Mouse (Mus musculus) heart, embryonic 15.5 days (tissue): ENCODE measurements around the gene Klk1b5. TPM values are rescaled to one million over a fixed set of nuclear protein-coding genes. Genes with fewer than 3 reads are reported as not detected.
"Not testable (repeated sequence)": the region's sequence is repeated elsewhere in the genome, so short reads cannot be mapped to it uniquely, and the experiment has no call there.

Source experiments
- ATAC-seq: fragments of 200-750 bp; cut with Nextera tagmentation; replicated peaks from 2 replicates; pipeline ENCODE4 v1.8.0; 2017; ENCODE audit warnings: low read depth, moderate TSS enrichment; ENCODE audit not compliant: insufficient number of reproducible peaks, insufficient read depth, low FRiP score
- H3K27ac ChIP-seq: fragments of 300-500 bp; sonication (generic); 2 replicates; pipeline ENCODE4 v1.5.1; 2015; ENCODE audit warnings: mild to moderate bottlenecking, inconsistent platforms
- H3K27me3 ChIP-seq: fragments of 300-500 bp; sonication (generic); 2 replicates; pipeline ENCODE4 v1.6.1; 2015; ENCODE audit warnings: inconsistent platforms
- H3K36me3 ChIP-seq: fragments of 300-500 bp; sonication (generic); 2 replicates; pipeline ENCODE4 v1.6.1; 2015; ENCODE audit warnings: mild to moderate bottlenecking, inconsistent platforms
- H3K4me1 ChIP-seq: fragments of 300-500 bp; sonication (generic); replicated peaks from 2 replicates; pipeline ENCODE4 v1.6.1; 2015; ENCODE audit warnings: inconsistent platforms
- H3K4me2 ChIP-seq: fragments of 300-500 bp; sonication (generic); 2 replicates; pipeline ENCODE4 v1.6.1; 2015; ENCODE audit warnings: inconsistent platforms, mild to moderate bottlenecking, moderate library complexity
- H3K4me3 ChIP-seq: fragments of 300-500 bp; sonication (generic); 2 replicates; pipeline ENCODE4 v1.5.1; 2015; ENCODE audit warnings: mild to moderate bottlenecking, inconsistent platforms
- H3K9ac ChIP-seq: fragments of 300-500 bp; sonication (generic); 2 replicates; pipeline ENCODE4 v1.6.1; 2015; ENCODE audit warnings: mild to moderate bottlenecking, inconsistent platforms
- H3K9me3 ChIP-seq: fragments of 300-500 bp; sonication (generic); replicated peaks from 2 replicates; pipeline ENCODE4 v1.6.1; 2016; ENCODE audit warnings: inconsistent platforms
- WGBS: fragments of 180-500 bp; shearing (Covaris S2); methylation state at CpG from one replicate; pipeline ENCODE4 v1.1.7; 2015; ENCODE audit warnings: mixed read lengths; 5-methylcytosine and 5-hydroxymethylcytosine counted together
- polyA plus RNA-seq: library from polyadenylated mRNA; unstranded; fragments of >200 nt; fragmentation: Nextera tagmentation; extraction: Ambion mirVana; gene quantifications from 2 replicates; pipeline ENCODE4 v1.2.1, GENCODE M21; 2015

Klk1b5 gene
- not detected in 2 replicates for polyA plus RNA-seq

- no peaks in the 10 kb centered on the region for H3K36me3 ChIP-seq
- no peak within 1 kb of the TSS for H3K9ac ChIP-seq
- no peaks in the 10 kb centered on the region for H3K27me3 ChIP-seq
- no peak within 1 kb of the TSS for H3K4me2 ChIP-seq
- H3K9me3 ChIP-seq, result no peaks in the 10 kb centered on the region
- 63% methylated on average over 1 of the region's 1 CpGs for WGBS
- no peak within 1 kb of the TSS for H3K4me3 ChIP-seq
- no peak within 1 kb of the TSS for H3K27ac ChIP-seq
- no peaks in the 10 kb centered on the region for H3K4me1 ChIP-seq
- no peak for ATAC-seq
Observed at GRCm38 (mm10) chr7:44215645-44216044, at the start of gene Klk1b5. Gene Klk1b5, plus strand, starts transcription at chr7:44215945.

GRCm38 (mm10) chr7:44179299-44180045 lies 36.3 kb upstream of the Klk1b5 start:
- Histone ChIP-seq H3K27ac (no peak overlapping the region), H3K4me2 (no peak overlapping the region), H3K4me3 (no peak overlapping the region), H3K4me1 (no peaks in the 10 kb centered on the region), H3K9me3 (no peaks in the 10 kb centered on the region), H3K9ac (no peak overlapping the region), H3K36me3 (no peaks in the 10 kb centered on the region), H3K27me3 (no peaks in the 10 kb centered on the region)
- no peak for ATAC-seq
- 73% methylated on average over 9 of the region's 9 CpGs for WGBS

- H3K27ac ChIP-seq, H3K9me3 ChIP-seq, H3K4me2 ChIP-seq, ATAC-seq, H3K9ac ChIP-seq, H3K27me3 ChIP-seq, H3K36me3 ChIP-seq, H3K4me1 ChIP-seq, H3K4me3 ChIP-seq: not testable (repeated sequence)
- WGBS, result 63% methylated on average over 8 of the region's 8 CpGs
Observed at GRCm38 (mm10) chr7:44186516-44186915, 29.2 kb upstream of the Klk1b5 start.

- H3K9me3 ChIP-seq, ATAC-seq: not testable (repeated sequence)
Observed at GRCm38 (mm10) chr7:44187936-44188335, 27.8 kb upstream of the Klk1b5 start, which contains the start of gene Klk1b24. Gene Klk1b24, plus strand, starts transcription at chr7:44188236.

GRCm38 (mm10) chr7:44193466-44193865 lies 22.3 kb upstream of the Klk1b5 start:
- not testable (repeated sequence) for H3K4me3 ChIP-seq, H3K36me3 ChIP-seq, H3K27me3 ChIP-seq, H3K4me2 ChIP-seq, ATAC-seq, H3K4me1 ChIP-seq, H3K9ac ChIP-seq, H3K9me3 ChIP-seq, H3K27ac ChIP-seq
- WGBS, result 79% methylated on average over 1 of the region's 1 CpGs

More at GRCm38 (mm10) chr7:44187936-44188335, 27.8 kb upstream of the Klk1b5 start, which contains the start of gene Klk1b24:
- H3K9ac ChIP-seq, H3K27ac ChIP-seq, H3K4me3 ChIP-seq, H3K4me1 ChIP-seq, H3K27me3 ChIP-seq, H3K4me2 ChIP-seq, H3K36me3 ChIP-seq: not testable (repeated sequence)

- no peak within 1 kb of the TSS for H3K4me2 ChIP-seq
- H3K27me3 ChIP-seq, result no peaks in the 10 kb centered on the region
- no peak within 1 kb of the TSS for H3K4me3 ChIP-seq
- no peak within 1 kb of the TSS for H3K27ac ChIP-seq
- no peaks in the 10 kb centered on the region for H3K9me3 ChIP-seq
- 57% methylated on average over 3 of the region's 3 CpGs for WGBS
- no peak within 1 kb of the TSS for H3K9ac ChIP-seq
- H3K36me3 ChIP-seq, result no peaks in the 10 kb centered on the region
- no peaks in the 10 kb centered on the region for H3K4me1 ChIP-seq
- no peak for ATAC-seq
Observed at GRCm38 (mm10) chr7:44197891-44198290, 17.9 kb upstream of the Klk1b5 start, which contains the start of gene Klk1b3. Gene Klk1b3, plus strand, starts transcription at chr7:44198191.

- WGBS, result 43% methylated on average over 3 of the region's 3 CpGs
- H3K4me3 ChIP-seq, H3K27ac ChIP-seq, ATAC-seq, H3K9ac ChIP-seq, H3K9me3 ChIP-seq, H3K4me2 ChIP-seq, H3K27me3 ChIP-seq, H3K36me3 ChIP-seq, H3K4me1 ChIP-seq: not testable (repeated sequence)
Observed at GRCm38 (mm10) chr7:44207135-44207534, 8.6 kb upstream of the Klk1b5 start, which contains the start of gene Klk1b4. Gene Klk1b4, plus strand, starts transcription at chr7:44207435.

GRCm38 (mm10) chr7:44208307-44208706 lies 7.4 kb upstream of the Klk1b5 start:
- H3K9ac ChIP-seq, result no peak overlapping the region
- no peak overlapping the region for H3K4me2 ChIP-seq
- WGBS, result 72% methylated on average over 3 of the region's 3 CpGs
- no peak overlapping the region for H3K4me3 ChIP-seq
- H3K27ac ChIP-seq, result no peak overlapping the region
- no peaks in the 10 kb centered on the region for H3K9me3 ChIP-seq
- ATAC-seq, result no peak
- H3K36me3 ChIP-seq, result no peaks in the 10 kb centered on the region
- no peaks in the 10 kb centered on the region for H3K4me1 ChIP-seq
- H3K27me3 ChIP-seq, result no peaks in the 10 kb centered on the region

GRCm38 (mm10) chr7:44221601-44222000 lies 5.9 kb downstream of the Klk1b5 start:
- 54% methylated on average over 10 of the region's 10 CpGs for WGBS
- H3K4me3 ChIP-seq, H3K36me3 ChIP-seq, H3K4me1 ChIP-seq, H3K27me3 ChIP-seq, H3K9me3 ChIP-seq, H3K27ac ChIP-seq, H3K4me2 ChIP-seq, H3K9ac ChIP-seq, ATAC-seq: not testable (repeated sequence)

GRCm38 (mm10) chr7:44222335-44222734 lies 6.6 kb downstream of the Klk1b5 start:
- H3K27ac ChIP-seq, H3K27me3 ChIP-seq, H3K4me3 ChIP-seq, H3K9ac ChIP-seq, H3K4me2 ChIP-seq, H3K9me3 ChIP-seq, H3K36me3 ChIP-seq, H3K4me1 ChIP-seq, ATAC-seq: not testable (repeated sequence)
- 54% methylated on average over 6 of the region's 6 CpGs for WGBS

GRCm38 (mm10) chr7:44225076-44225475 lies 9.3 kb downstream of the Klk1b5 start, which contains the start of gene Klk1:
Gene Klk1, plus strand, starts transcription at chr7:44225360.
- Histone ChIP-seq H3K4me1 (no peaks in the 10 kb centered on the region), H3K36me3 (no peaks in the 10 kb centered on the region), H3K9ac (no peak within 1 kb of the TSS), H3K4me3 (no peak within 1 kb of the TSS), H3K27me3 (no peaks in the 10 kb centered on the region), H3K4me2 (no peak within 1 kb of the TSS), H3K27ac (no peak within 1 kb of the TSS), H3K9me3 (no peaks in the 10 kb centered on the region)
- 44% methylated on average over 1 of the region's 1 CpGs for WGBS
- ATAC-seq, result no peak

- Histone ChIP-seq H3K4me2 (no peak within 1 kb of the TSS), H3K4me3 (no peak within 1 kb of the TSS), H3K27ac (no peak within 1 kb of the TSS), H3K4me1 (no peaks in the 10 kb centered on the region), H3K36me3 (no peaks in the 10 kb centered on the region), H3K27me3 (no peaks in the 10 kb centered on the region), H3K9ac (no peak within 1 kb of the TSS; the same call in 1 of the 2 replicates), H3K9me3 (no peaks in the 10 kb centered on the region)
- no peak for ATAC-seq
- 49% methylated on average over 3 of the region's 3 CpGs for WGBS
Observed at GRCm38 (mm10) chr7:44235909-44236308, 20.2 kb downstream of the Klk1b5 start, which contains the start of gene Gm36864. Gene Gm36864, plus strand, starts transcription at chr7:44236177.
